Mouse (Mus musculus) CH12.LX (cell line): Measurements from ENCODE around the gene 1500009L16Rik.

Experiments used
- CTCF ChIP-seq, 2 experiments: IDR thresholded peaks in 1 of 2; conservative IDR thresholded peaks in 1 of 2; 2 replicates each; pipeline ENCODE4 v1.5.1; 2011 to 2012; ENCODE audit warnings: low read depth in 2 of 2, low read length in 2 of 2, improper control_type of control experiment in 1 of 2, inconsistent platforms in 1 of 2, mild to moderate bottlenecking in 1 of 2, moderate library complexity in 1 of 2
- EP300 ChIP-seq: IDR thresholded peaks from 2 replicates; pipeline ENCODE4 v1.6.1; 2011; ENCODE audit warnings: low read length, improper control_type of control experiment

- TF ChIP-seq CTCF (conservative IDR thresholded peaks at IDR 0.05 in 1 of 2, IDR thresholded peaks at IDR 0.05 in 1 of 2; ENCODE audit: low read depth in 2 of 2, low read length in 2 of 2) (no peak), EP300 (no peak)
Measured at GRCm38 (mm10) chr10:83804021-83804420, 81.4 kb downstream of the 1500009L16Rik start.
